Mouse (Mus musculus) embryonic facial prominence, embryonic 14.5 days (tissue): ENCODE data around the gene Magea5. TPM values are rescaled to one million over a fixed set of nuclear protein-coding genes. Genes with fewer than 3 reads are reported as not detected.
"Not testable (repeated sequence)": the region's sequence is repeated elsewhere in the genome, so short reads cannot be mapped to it uniquely, and the experiment has no call there.

Experiments
- ATAC-seq: fragments of 200-750 bp; cut with Nextera tagmentation; 2 replicates; pipeline ENCODE4 v1.8.0; 2017; ENCODE audit warnings: low read depth, moderate number of reproducible peaks, moderate TSS enrichment
- DNase-seq: peaks from one replicate; pipeline ENCODE4 v3.0.0-alpha.2; 2015; ENCODE audit warnings: low spot score
- H3K27ac ChIP-seq: fragments of 300-500 bp; sonication (generic); replicated peaks from 2 replicates; pipeline ENCODE4 v1.5.1; 2014; ENCODE audit warnings: low read depth, mild to moderate bottlenecking, low read length, moderate library complexity
- H3K27me3 ChIP-seq: fragments of 300-500 bp; sonication (generic); replicated peaks from 2 replicates; pipeline ENCODE4 v1.6.1; 2014; ENCODE audit warnings: low read length; ENCODE audit not compliant: control insufficient read depth, insufficient read depth
- H3K36me3 ChIP-seq: fragments of 300-500 bp; sonication (generic); 2 replicates; pipeline ENCODE4 v1.6.1; 2014; ENCODE audit warnings: low read length, mixed read lengths; ENCODE audit not compliant: control insufficient read depth, insufficient read depth
- H3K4me1 ChIP-seq: fragments of 300-500 bp; sonication (generic); 2 replicates; pipeline ENCODE4 v1.6.1; 2014; ENCODE audit warnings: antibody characterized with exemption, low read length; ENCODE audit not compliant: control insufficient read depth, insufficient read depth
- H3K4me2 ChIP-seq: fragments of 300-500 bp; sonication (generic); 2 replicates; pipeline ENCODE4 v1.6.1; 2014; ENCODE audit warnings: low read depth, mild to moderate bottlenecking, low read length, moderate library complexity, mixed read lengths
- H3K4me3 ChIP-seq: fragments of 300-500 bp; sonication (generic); 2 replicates; pipeline ENCODE4 v1.5.1; 2014; ENCODE audit warnings: low read depth, mild to moderate bottlenecking, low read length
- H3K9ac ChIP-seq: fragments of 300-500 bp; sonication (generic); 2 replicates; pipeline ENCODE4 v1.6.1; 2014; ENCODE audit warnings: low read depth, mild to moderate bottlenecking, low read length, moderate library complexity, mixed read lengths
- H3K9me3 ChIP-seq: fragments of 300-500 bp; sonication (generic); 2 replicates; pipeline ENCODE4 v1.6.1; 2016; ENCODE audit warnings: low read length; ENCODE audit not compliant: control insufficient read depth
- WGBS: fragments of 180-500 bp; shearing (Covaris S2); extraction: QIAGEN DNeasy Blood & Tissue Kit; methylation state at CpG from one replicate; pipeline ENCODE4 v1.1.7; 2014; 5-methylcytosine and 5-hydroxymethylcytosine counted together
- polyA plus RNA-seq: library from polyadenylated mRNA; unstranded; fragments of >200 nt; fragmentation: Nextera tagmentation; extraction: Ambion mirVana; gene quantifications from 2 replicates; pipeline ENCODE4 v1.2.1, GENCODE M21; 2014

The Magea5 gene
- not detected in 2 replicates for polyA plus RNA-seq

- 88% methylated on average over 12 of the region's 16 CpGs for WGBS
- H3K9me3 ChIP-seq, DNase-seq, H3K4me2 ChIP-seq, ATAC-seq, H3K27me3 ChIP-seq, H3K36me3 ChIP-seq, H3K9ac ChIP-seq, H3K4me1 ChIP-seq, H3K27ac ChIP-seq, H3K4me3 ChIP-seq: not testable (repeated sequence)
Measured at GRCm38 (mm10) chrX:155063045-155063444, at the start of gene Magea5. Magea5 (minus strand) TSS chrX:155063145.

DNA sequence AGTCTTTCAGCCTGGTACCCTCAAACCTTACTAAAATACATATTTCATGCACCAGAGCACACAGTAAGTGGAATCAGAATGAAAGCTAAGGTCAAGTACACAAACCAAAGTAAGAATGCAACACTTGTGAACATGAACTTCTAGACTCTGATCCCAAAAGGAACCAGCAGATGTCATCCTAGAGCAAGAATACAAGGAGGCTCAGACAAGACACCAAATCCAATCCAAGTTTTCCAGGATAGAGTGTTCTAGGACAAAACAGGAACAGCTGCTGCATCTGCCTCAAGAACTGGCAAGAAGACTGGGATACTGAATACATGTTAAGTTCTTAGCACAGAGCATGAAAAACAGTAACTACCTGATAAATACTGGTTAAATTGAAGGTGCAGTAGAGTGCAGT, 35.1 kb upstream of the Magea5 start:
- Histone ChIP-seq H3K9ac (no peak overlapping the region), H3K4me1 (no peaks in the 10 kb centered on the region), H3K27me3 (no peaks in the 10 kb centered on the region), H3K27ac (no peak overlapping the region), H3K4me3 (no peak overlapping the region), H3K36me3 (no peaks in the 10 kb centered on the region), H3K9me3 (no peaks in the 10 kb centered on the region), H3K4me2 (no peak overlapping the region)
- ATAC-seq (no peak), DNase-seq (peak; percentile 12)

DNA sequence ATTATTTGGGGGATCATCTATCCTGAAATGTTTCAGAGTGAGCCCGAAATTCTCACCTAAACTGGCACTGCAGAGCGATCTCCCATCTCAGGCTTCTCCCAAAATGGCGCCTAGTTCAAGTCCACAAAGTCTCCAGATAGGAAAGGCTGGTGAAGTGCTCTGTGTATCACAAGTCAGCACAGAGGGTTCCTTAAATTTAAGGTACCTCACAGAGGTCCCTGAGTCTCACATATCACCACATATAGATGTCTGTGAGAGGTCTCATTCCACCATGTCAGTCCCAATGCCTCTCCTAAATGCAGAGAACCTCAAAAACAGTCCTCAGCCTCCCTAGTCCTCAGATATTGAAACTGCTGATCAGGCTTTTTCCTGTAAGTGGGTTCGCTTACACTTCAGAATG, 30.6 kb upstream of the Magea5 start, which contains the start of gene Magea2:
Gene Magea2 (minus strand): TSS at position 101 of the 400 bp plus-strand sequence.
- H3K4me2 ChIP-seq, H3K9ac ChIP-seq, H3K4me1 ChIP-seq, H3K4me3 ChIP-seq, H3K27ac ChIP-seq, H3K36me3 ChIP-seq, H3K9me3 ChIP-seq, H3K27me3 ChIP-seq, DNase-seq, ATAC-seq: not testable (repeated sequence)
- WGBS, result 83% methylated on average over 2 of the region's 4 CpGs

- not testable (repeated sequence) for H3K4me3 ChIP-seq, DNase-seq, H3K27me3 ChIP-seq, H3K4me1 ChIP-seq, H3K9ac ChIP-seq, ATAC-seq, H3K4me2 ChIP-seq, H3K27ac ChIP-seq, H3K36me3 ChIP-seq, H3K9me3 ChIP-seq
- no CpG with 5 or more reads among the region's 2 CpGs for WGBS
Measured at GRCm38 (mm10) chrX:155089693-155090092, 26.7 kb upstream of the Magea5 start, which contains the start of gene Magea1. Magea1 (minus strand) TSS chrX:155089793.

Other genes starting within 250 kb of the Magea5 start
- not detected in 2 replicates for gene Cldn34b1, start 172.9 kb downstream of the Magea5 start, polyA plus RNA-seq
- gene Magea6, start 127.2 kb downstream of the Magea5 start, polyA plus RNA-seq, result not detected in 2 replicates
- not detected in 2 replicates for gene Magea3, start 113.6 kb downstream of the Magea5 start, polyA plus RNA-seq
- not detected in 2 replicates for gene Magea8, start 67.3 kb downstream of the Magea5 start, polyA plus RNA-seq
- not detected in 2 replicates for gene Magea1, start 26.6 kb upstream of the Magea5 start, polyA plus RNA-seq
- not detected in 2 replicates for gene Magea2, start 30.5 kb upstream of the Magea5 start, polyA plus RNA-seq
- gene Cldn34b2, start 65.3 kb upstream of the Magea5 start, polyA plus RNA-seq, result not detected in 2 replicates
- 148 TPM in 2 replicates for gene Sat1, start 153.3 kb upstream of the Magea5 start, polyA plus RNA-seq
- gene Acot9, start 199.3 kb upstream of the Magea5 start, polyA plus RNA-seq, result 52.2 and 55.1 TPM in 2 replicates